Mouse (Mus musculus): ENCODE data around the gene Uba3. TPM values are rescaled to one million over a fixed set of nuclear protein-coding genes. Genes with fewer than 3 reads are reported as not detected.

The Uba3 gene
- 83.5 and 85.6 TPM in 2 replicates for polyA plus RNA-seq (2014; fragmentation: Nextera tagmentation; extraction: Ambion mirVana)

GRCm38 (mm10) chr6:97205439-97205885 is at the start of gene Uba3:
Gene Uba3, minus strand, starts transcription at chr6:97205647.
- Histone ChIP-seq H3K36me3 (ENCODE audit: insufficient read depth) (0 out of 2 replicates have a peak, but pooled peaks cover 6% of the 10 kb centered on the region), H3K9me3 (ENCODE audit: low read depth, low read length) (no peaks in the 10 kb centered on the region), H3K4me1 (ENCODE audit: insufficient read depth) (no peaks in the 10 kb centered on the region), H3K27me3 (ENCODE audit: insufficient read depth, low read length) (no peaks in the 10 kb centered on the region), H3K4me2 (peak within 1 kb of the TSS; percentile 90), H3K9ac (peak within 1 kb of the TSS; percentile 99), H3K4me3 (ENCODE audit: low read depth, low read length) (peak within 1 kb of the TSS; percentile 88), H3K27ac (ENCODE audit: low read depth) (peak within 1 kb of the TSS; percentile 83)
- TF ChIP-seq CTCF (IDR thresholded peaks at IDR 0.05; ENCODE audit: low read depth) = no peak
- WGBS = under 1% methylated on average over 38 of the region's 38 CpGs
- DNase-seq (peak; percentile 97), ATAC-seq (ENCODE audit: insufficient read depth) (peak; percentile 97)

DNA sequence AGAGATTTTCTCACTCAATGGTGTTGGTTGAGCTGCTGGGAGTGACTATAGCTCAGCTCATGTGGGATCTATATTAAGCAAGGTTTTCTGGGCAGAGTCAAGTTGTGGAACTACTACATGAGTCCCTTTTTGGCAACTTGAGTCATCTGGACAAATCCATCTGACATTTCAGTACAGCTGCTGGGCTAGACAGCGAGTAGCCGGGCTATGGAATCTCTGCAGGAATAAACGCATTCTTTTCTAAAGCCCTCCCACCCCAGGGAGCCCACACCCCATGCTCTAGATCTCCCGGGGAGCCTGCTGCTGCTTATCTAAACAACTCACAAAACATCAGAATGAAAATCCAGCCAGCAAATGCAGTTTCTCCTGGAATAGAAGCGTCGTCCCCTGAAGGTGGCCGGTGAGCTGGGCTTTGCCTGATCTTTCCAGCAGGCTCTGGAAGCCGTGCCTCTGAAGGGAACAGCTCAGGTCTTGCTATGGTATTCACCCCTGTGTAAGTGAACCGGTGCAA is 47.3 kb upstream of the Uba3 start, which contains the start of gene Lmod3:
Gene Lmod3 (minus strand): TSS at position 49 of the 511 bp plus-strand sequence.
- Histone ChIP-seq H3K9me3 (ENCODE audit: low read depth, low read length) (no peaks in the 10 kb centered on the region), H3K4me2 (0 out of 2 replicates have a peak within 1 kb of the TSS, but pooled peaks have one; percentile 10), H3K9ac (no peak within 1 kb of the TSS), H3K36me3 (ENCODE audit: insufficient read depth) (no peaks in the 10 kb centered on the region), H3K27me3 (ENCODE audit: insufficient read depth, low read length) (no peaks in the 10 kb centered on the region), H3K4me3 (ENCODE audit: low read depth, low read length) (no peak within 1 kb of the TSS), H3K27ac (ENCODE audit: low read depth) (peak within 1 kb of the TSS; percentile 44; the same call in 1 of the 2 replicates), H3K4me1 (ENCODE audit: insufficient read depth) (peaks cover 5% of the 10 kb centered on the region; the same call in 1 of the 2 replicates)
- TF ChIP-seq CTCF (IDR thresholded peaks at IDR 0.05; ENCODE audit: low read depth) = no peak
- ATAC-seq (ENCODE audit: insufficient read depth) = no peak
- 8% methylated on average over 9 of the region's 9 CpGs for WGBS
- DNase-seq = peak; percentile 49

DNA sequence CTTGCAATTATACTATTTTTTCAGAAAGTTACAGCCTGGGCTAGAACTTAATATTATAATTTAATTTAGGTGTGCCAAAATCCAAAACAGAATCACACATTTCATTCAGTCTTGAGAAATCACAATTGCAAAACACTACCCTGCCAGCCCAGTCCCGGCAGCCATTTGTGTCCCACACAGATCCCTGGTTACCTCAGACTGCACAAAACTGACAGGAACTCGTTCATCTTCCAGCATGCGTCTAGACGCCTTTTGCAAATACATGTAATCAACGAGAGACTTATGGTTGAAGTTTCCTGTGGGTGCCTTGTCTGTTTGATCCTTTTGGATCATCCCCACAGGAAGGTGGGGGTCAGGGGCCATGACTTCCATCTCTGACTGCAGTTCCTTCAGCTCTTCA is 46.6 kb upstream of the Uba3 start:
- H3K27ac ChIP-seq (ENCODE audit: low read depth) = no peak overlapping the region
- no peak overlapping the region for H3K4me3 ChIP-seq (ENCODE audit: low read depth, low read length)
- peaks cover 5% of the 10 kb centered on the region; the same call in 1 of the 2 replicates for H3K4me1 ChIP-seq (ENCODE audit: insufficient read depth)
- no peaks in the 10 kb centered on the region for H3K9me3 ChIP-seq (ENCODE audit: low read depth, low read length)
- no peaks in the 10 kb centered on the region for H3K27me3 ChIP-seq (ENCODE audit: insufficient read depth, low read length)
- DNase-seq = peak; percentile 9
- no peak overlapping the region for H3K4me2 ChIP-seq
- WGBS = 23% methylated on average over 5 of the region's 5 CpGs
- no peak overlapping the region for H3K9ac ChIP-seq
- no peaks in the 10 kb centered on the region for H3K36me3 ChIP-seq (ENCODE audit: insufficient read depth)
- no peak for TF ChIP-seq CTCF (IDR thresholded peaks at IDR 0.05; ENCODE audit: low read depth)
- ATAC-seq (ENCODE audit: insufficient read depth) = no peak

DNA sequence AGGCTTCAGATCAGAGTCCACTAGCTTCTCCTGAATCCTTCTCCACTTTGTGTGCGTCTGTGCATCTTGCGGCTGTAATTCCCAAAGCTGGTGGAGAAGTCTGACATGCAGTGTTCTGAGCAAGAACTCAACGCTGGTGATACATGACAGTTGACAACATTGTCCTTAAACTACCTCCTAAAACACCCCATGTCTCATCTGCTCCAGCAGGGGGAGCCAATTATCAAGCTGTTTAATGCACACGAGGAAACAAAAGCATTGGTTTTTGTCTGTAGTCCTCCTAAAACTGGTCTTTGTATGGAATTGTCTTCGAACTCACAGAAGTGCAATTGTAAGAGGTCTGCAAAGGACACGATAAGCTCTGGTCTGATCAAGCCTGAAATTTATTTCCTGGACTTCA is 45.5 kb upstream of the Uba3 start:
- no peaks in the 10 kb centered on the region for H3K9me3 ChIP-seq (ENCODE audit: low read depth, low read length)
- DNase-seq (peak; percentile 86), ATAC-seq (ENCODE audit: insufficient read depth) (no peak)
- no peaks in the 10 kb centered on the region for H3K27me3 ChIP-seq (ENCODE audit: insufficient read depth, low read length)
- no peak overlapping the region for H3K27ac ChIP-seq (ENCODE audit: low read depth)
- H3K9ac ChIP-seq = no peak overlapping the region
- WGBS = 40% methylated on average over 6 of the region's 6 CpGs
- no peak overlapping the region for H3K4me2 ChIP-seq
- no peaks in the 10 kb centered on the region for H3K36me3 ChIP-seq (ENCODE audit: insufficient read depth)
- H3K4me1 ChIP-seq (ENCODE audit: insufficient read depth) = peaks cover 5% of the 10 kb centered on the region; the same call in 1 of the 2 replicates
- peak; percentile 83 for TF ChIP-seq CTCF (IDR thresholded peaks at IDR 0.05; ENCODE audit: low read depth)
- no peak overlapping the region for H3K4me3 ChIP-seq (ENCODE audit: low read depth, low read length)

DNA sequence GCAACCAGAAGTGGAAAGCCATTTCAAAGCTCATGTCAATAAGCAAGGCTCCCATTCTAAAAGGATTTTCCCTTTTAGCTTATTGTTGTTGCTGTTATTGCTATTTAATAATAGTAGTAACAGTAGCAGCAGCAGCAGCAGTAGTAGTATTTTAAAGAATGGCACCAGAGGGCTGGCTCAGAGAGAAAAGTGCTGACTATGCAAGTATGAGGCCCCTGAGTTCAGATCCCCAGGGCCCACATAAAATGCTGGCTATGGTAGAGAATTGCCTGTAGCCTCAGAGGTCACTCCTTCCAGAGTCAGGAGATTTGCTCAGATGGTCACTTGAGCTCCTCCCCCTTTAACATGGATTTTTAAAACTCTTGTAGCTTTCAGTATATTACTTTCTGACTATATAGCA is 39.8 kb upstream of the Uba3 start:
- H3K4me2 ChIP-seq = no peak overlapping the region
- no peaks in the 10 kb centered on the region for H3K36me3 ChIP-seq (ENCODE audit: insufficient read depth)
- H3K9ac ChIP-seq = no peak overlapping the region
- no peak overlapping the region for H3K27ac ChIP-seq (ENCODE audit: low read depth)
- H3K4me3 ChIP-seq (ENCODE audit: low read depth, low read length) = no peak overlapping the region
- no peak for TF ChIP-seq CTCF (IDR thresholded peaks at IDR 0.05; ENCODE audit: low read depth)
- no peaks in the 10 kb centered on the region for H3K4me1 ChIP-seq (ENCODE audit: insufficient read depth)
- no peaks in the 10 kb centered on the region for H3K9me3 ChIP-seq (ENCODE audit: low read depth, low read length)
- DNase-seq = no peak
- no peak for ATAC-seq (ENCODE audit: insufficient read depth)
- H3K27me3 ChIP-seq (ENCODE audit: insufficient read depth, low read length) = no peaks in the 10 kb centered on the region

GRCm38 (mm10) chr6:97242522-97242921 is 37.1 kb upstream of the Uba3 start:
- H3K9ac ChIP-seq = no peak overlapping the region
- H3K4me3 ChIP-seq (ENCODE audit: low read depth, low read length) = no peak overlapping the region
- H3K27me3 ChIP-seq (ENCODE audit: insufficient read depth, low read length) = no peaks in the 10 kb centered on the region
- H3K4me1 ChIP-seq (ENCODE audit: insufficient read depth) = no peaks in the 10 kb centered on the region
- ATAC-seq (ENCODE audit: insufficient read depth) = no peak
- WGBS = 74% methylated on average over 4 of the region's 4 CpGs
- H3K27ac ChIP-seq (ENCODE audit: low read depth) = no peak overlapping the region
- no peaks in the 10 kb centered on the region; the same call in 1 of the 2 replicates for H3K9me3 ChIP-seq (ENCODE audit: low read depth, low read length)
- no peak for TF ChIP-seq CTCF (IDR thresholded peaks at IDR 0.05; ENCODE audit: low read depth)
- H3K36me3 ChIP-seq (ENCODE audit: insufficient read depth) = no peaks in the 10 kb centered on the region
- H3K4me2 ChIP-seq = no peak overlapping the region
- DNase-seq = no peak

DNA sequence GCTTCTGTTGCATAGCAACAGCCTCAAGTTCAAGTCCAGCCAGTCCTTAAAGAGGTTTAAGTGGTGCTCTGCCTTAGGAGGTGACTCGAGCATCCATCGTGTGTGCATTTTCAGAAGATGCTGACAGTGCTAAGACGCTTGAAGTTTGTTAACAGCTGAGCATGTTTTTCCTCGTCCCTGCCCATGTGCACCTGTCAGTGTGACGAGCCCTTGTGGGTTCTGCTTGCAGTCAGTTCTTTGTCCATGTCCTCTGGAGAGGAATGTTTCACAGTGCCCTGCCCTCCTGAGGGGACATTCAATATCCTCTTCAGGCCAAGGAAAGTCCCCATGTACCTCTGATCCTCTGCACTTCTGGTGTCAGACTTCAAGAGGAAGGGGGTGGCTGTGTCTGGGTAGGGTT is 34.6 kb upstream of the Uba3 start:
- TF ChIP-seq CTCF (IDR thresholded peaks at IDR 0.05; ENCODE audit: low read depth) = no peak
- DNase-seq = no peak

More for the DNA sequence above, 34.6 kb upstream of the Uba3 start:
- ATAC-seq (ENCODE audit: insufficient read depth) = no peak
- Histone ChIP-seq H3K4me3 (ENCODE audit: low read depth, low read length) (no peak overlapping the region), H3K9me3 (ENCODE audit: low read depth, low read length) (no peaks in the 10 kb centered on the region; the same call in 1 of the 2 replicates), H3K36me3 (ENCODE audit: insufficient read depth) (no peaks in the 10 kb centered on the region), H3K27me3 (ENCODE audit: insufficient read depth, low read length) (no peaks in the 10 kb centered on the region), H3K9ac (no peak overlapping the region), H3K4me1 (ENCODE audit: insufficient read depth) (no peaks in the 10 kb centered on the region), H3K27ac (ENCODE audit: low read depth) (no peak overlapping the region), H3K4me2 (no peak overlapping the region)
- WGBS = 71% methylated on average over 5 of the region's 5 CpGs
